Mouse (Mus musculus): ENCODE results near the gene Zcchc14. TPM values are rescaled to one million over a fixed set of nuclear protein-coding genes. Genes with fewer than 3 reads are reported as not detected.

Zcchc14 gene
- 3.6 and 3.7 TPM in 2 replicates for polyA plus RNA-seq (2015; fragmentation: Nextera tagmentation; extraction: Ambion mirVana)

GRCm38 (mm10) chr8:121652774-121653323 is at the start of gene Zcchc14:
TSS of gene Zcchc14 (minus strand) at chr8:121652901.

DNA sequence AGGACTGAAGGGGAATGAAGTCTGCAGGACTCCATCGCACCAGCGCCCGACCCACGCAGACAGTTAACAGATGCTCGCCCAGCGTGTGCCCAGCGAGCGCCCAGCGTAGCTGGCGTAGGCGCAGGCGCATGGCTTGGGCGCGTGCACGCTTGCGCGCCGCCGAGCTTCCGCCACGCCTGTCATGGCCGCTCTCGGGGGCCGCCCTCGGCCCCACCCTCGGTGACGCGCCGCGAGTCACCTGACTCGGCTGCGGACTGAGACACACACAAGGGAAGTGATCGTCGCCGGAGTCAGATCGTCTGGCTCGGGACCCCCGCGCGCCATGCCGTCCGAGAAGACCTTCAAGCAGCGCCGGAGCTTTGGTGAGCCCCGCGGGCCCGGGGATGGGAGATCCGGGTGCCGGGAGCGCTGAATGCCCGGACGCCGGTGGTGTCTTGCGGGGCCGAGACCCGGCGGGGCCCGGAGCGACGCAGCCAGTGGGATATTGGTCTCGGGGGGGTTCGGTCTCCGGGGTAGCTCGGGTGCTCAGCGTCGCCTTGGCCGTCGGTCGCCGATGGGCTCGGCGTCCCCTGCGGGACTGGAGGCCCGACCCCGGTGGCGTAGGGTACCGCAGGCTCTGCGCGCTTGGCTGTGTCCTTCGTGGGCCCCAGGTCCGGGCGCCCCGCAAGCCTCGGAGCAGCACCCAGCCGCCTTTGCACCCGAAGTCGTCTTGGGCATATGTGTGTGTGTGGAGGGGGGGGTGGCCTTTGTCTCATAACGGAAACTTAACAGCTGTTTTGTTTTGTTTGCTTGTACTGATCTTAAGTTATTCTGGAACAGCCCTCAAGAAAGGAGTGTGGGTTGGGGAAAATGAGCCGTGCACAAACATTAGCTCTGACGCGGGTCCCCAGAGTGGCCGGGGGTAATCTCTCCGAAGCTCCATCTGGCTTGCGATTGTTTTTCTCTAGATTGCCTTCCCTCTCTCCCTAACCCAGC is 62.2 kb downstream of the Zcchc14 start, which contains the start of gene Map1lc3b:
Gene Map1lc3b (plus strand): TSS at position 159 of the 975 bp plus-strand sequence.

GRCm38 (mm10) chr8:121578676-121579451 is 73.8 kb downstream of the Zcchc14 start, which contains the start of gene Fbxo31:
TSS of gene Fbxo31 (minus strand) at chr8:121578806.

Other genes starting within 250 kb of the Zcchc14 start
- not detected in 2 replicates for gene 1700018B08Rik, start 108.6 kb downstream of the Zcchc14 start, polyA plus RNA-seq (2015; fragmentation: Nextera tagmentation; extraction: Ambion mirVana)
- 9.6 and 13.4 TPM in 2 replicates for gene Fbxo31, start 74.1 kb downstream of the Zcchc14 start, polyA plus RNA-seq (2015; fragmentation: Nextera tagmentation; extraction: Ambion mirVana)
- 226 and 239 TPM in 2 replicates for gene Map1lc3b, start 62.5 kb downstream of the Zcchc14 start, polyA plus RNA-seq (2015; fragmentation: Nextera tagmentation; extraction: Ambion mirVana)
- 0.34 and 0.52 TPM in 2 replicates for gene Jph3, start 76.7 kb upstream of the Zcchc14 start, polyA plus RNA-seq (2015; fragmentation: Nextera tagmentation; extraction: Ambion mirVana)
- gene Klhdc4, start 176.7 kb upstream of the Zcchc14 start, polyA plus RNA-seq (2015; fragmentation: Nextera tagmentation; extraction: Ambion mirVana) = 18.8 and 19.2 TPM in 2 replicates